Comparison of ENCODE assay signal across 11 mouse cellular contexts in genomic region chr4:13241628-13242479, GRCm38 (mm10).
DNase-seq lines count a peak whose midpoint lies in the region; ATAC-seq lines count a peak whose summit lies in the region.
"Had no signal": no experiment of that assay in that cellular context is flagged by ENCODE, and none has a peak within 500 bp of the region (broad histone marks: within the 10 kb centered on the region; RNA-seq: fewer than 3 reads in every experiment).

No protein-coding gene starts in this region.

- DNase-seq in liver: peak; percentile 38
- DNase-seq in liver, embryonic 11.5 days (ENCODE audit: low spot score): no peak
- no peak for DNase-seq in heart, embryonic 10.5 days (ENCODE audit: low spot score)
- DNase-seq in limb, embryonic 10.5 days (ENCODE audit: low spot score): peak; percentile 75
- DNase-seq in hindbrain, embryonic 14.5 days (ENCODE audit: low spot score): no peak
- DNase-seq in natural killer cell, adult 2 months (ENCODE audit: low spot score in 2 of 2): no peak
- no peak for DNase-seq in forebrain, embryonic 11.5 days (ENCODE audit: low spot score)
- DNase-seq: thymus, adult 18-20 months had no signal

- H3K4me3 ChIP-seq in liver, embryonic 11.5 days (ENCODE audit: low read depth, low read length): no peak overlapping the region
- no peak overlapping the region for H3K4me3 ChIP-seq in heart, embryonic 10.5 days
- H3K4me3 ChIP-seq in limb, embryonic 10.5 days: no peak overlapping the region
- H3K4me3 ChIP-seq in stomach, embryonic 15.5 days (replicated peaks): no peak overlapping the region
- H3K4me3 ChIP-seq in hindbrain, embryonic 14.5 days (replicated peaks; ENCODE audit: low read length): no peak overlapping the region
- H3K4me3 ChIP-seq in forebrain, embryonic 11.5 days (ENCODE audit: low read depth, low read length): no peak overlapping the region
- H3K4me3 ChIP-seq: hindbrain, embryonic 12.5 days had no signal

- H3K27me3 ChIP-seq in liver, embryonic 11.5 days (replicated peaks; ENCODE audit: control insufficient read depth, insufficient read depth, low read length): no peaks in the 10 kb centered on the region
- no peaks in the 10 kb centered on the region for H3K27me3 ChIP-seq in heart, embryonic 10.5 days (ENCODE audit: insufficient read depth, poor library complexity, severe bottlenecking)
- no peaks in the 10 kb centered on the region for H3K27me3 ChIP-seq in limb, embryonic 10.5 days (ENCODE audit: low read depth, poor library complexity, severe bottlenecking)
- no peaks in the 10 kb centered on the region for H3K27me3 ChIP-seq in stomach, embryonic 15.5 days (replicated peaks)
- no peaks in the 10 kb centered on the region for H3K27me3 ChIP-seq in hindbrain, embryonic 14.5 days (ENCODE audit: control insufficient read depth, insufficient read depth, low read length)
- no peaks in the 10 kb centered on the region for H3K27me3 ChIP-seq in forebrain, embryonic 11.5 days (ENCODE audit: control insufficient read depth, insufficient read depth, low read length)
- H3K27me3 ChIP-seq: hindbrain, embryonic 12.5 days had no signal

- H3K36me3 ChIP-seq in liver, embryonic 11.5 days (ENCODE audit: control insufficient read depth, insufficient read depth, low read length): no peaks in the 10 kb centered on the region
- no peaks in the 10 kb centered on the region for H3K36me3 ChIP-seq in heart, embryonic 10.5 days
- no peaks in the 10 kb centered on the region for H3K36me3 ChIP-seq in limb, embryonic 10.5 days
- H3K36me3 ChIP-seq in stomach, embryonic 15.5 days: no peaks in the 10 kb centered on the region
- no peaks in the 10 kb centered on the region for H3K36me3 ChIP-seq in hindbrain, embryonic 14.5 days (replicated peaks; ENCODE audit: control insufficient read depth, insufficient read depth)
- H3K36me3 ChIP-seq in forebrain, embryonic 11.5 days (ENCODE audit: control insufficient read depth, insufficient read depth, low read length): no peaks in the 10 kb centered on the region
- H3K36me3 ChIP-seq: hindbrain, embryonic 12.5 days had no signal

- peaks cover 3% of the 10 kb centered on the region; the same call in 1 of the 2 replicates for H3K4me1 ChIP-seq in liver, embryonic 11.5 days (replicated peaks; ENCODE audit: control insufficient read depth, insufficient read depth, low read length)
- H3K4me1 ChIP-seq in heart, embryonic 10.5 days: peaks cover 32% of the 10 kb centered on the region
- H3K4me1 ChIP-seq in limb, embryonic 10.5 days: peaks cover 46% of the 10 kb centered on the region
- H3K4me1 ChIP-seq in stomach, embryonic 15.5 days: 0 out of 2 replicates have a peak, but pooled peaks cover 2% of the 10 kb centered on the region
- peaks cover 15% of the 10 kb centered on the region; the same call in 1 of the 2 replicates for H3K4me1 ChIP-seq in hindbrain, embryonic 14.5 days (replicated peaks; ENCODE audit: control insufficient read depth, insufficient read depth, low read length)
- no peaks in the 10 kb centered on the region for H3K4me1 ChIP-seq in forebrain, embryonic 11.5 days (replicated peaks; ENCODE audit: control insufficient read depth, insufficient read depth, low read length)

- no peaks in the 10 kb centered on the region for H3K9me3 ChIP-seq in liver, embryonic 11.5 days (ENCODE audit: control insufficient read depth, low read length)
- no peaks in the 10 kb centered on the region for H3K9me3 ChIP-seq in heart, embryonic 10.5 days
- H3K9me3 ChIP-seq in limb, embryonic 10.5 days (replicated peaks): no peaks in the 10 kb centered on the region
- no peaks in the 10 kb centered on the region for H3K9me3 ChIP-seq in stomach, embryonic 15.5 days
- no peaks in the 10 kb centered on the region for H3K9me3 ChIP-seq in hindbrain, embryonic 14.5 days (ENCODE audit: control insufficient read depth, low read length)
- no peaks in the 10 kb centered on the region for H3K9me3 ChIP-seq in forebrain, embryonic 11.5 days (ENCODE audit: control insufficient read depth, low read length)
- H3K9me3 ChIP-seq: hindbrain, embryonic 12.5 days had no signal

- H3K9ac ChIP-seq in liver, embryonic 11.5 days (ENCODE audit: low read depth, low read length): no peak overlapping the region
- H3K9ac ChIP-seq in stomach, embryonic 15.5 days: no peak overlapping the region
- no peak overlapping the region for H3K9ac ChIP-seq in hindbrain, embryonic 14.5 days
- no peak overlapping the region for H3K9ac ChIP-seq in forebrain, embryonic 11.5 days (ENCODE audit: low read length)
- H3K9ac ChIP-seq: hindbrain, embryonic 12.5 days; liver, embryonic 14.5 days had no signal

- H3K27ac ChIP-seq in liver, embryonic 11.5 days (ENCODE audit: low read depth, low read length): no peak overlapping the region
- peak overlapping the region; percentile 74 for H3K27ac ChIP-seq in heart, embryonic 10.5 days
- H3K27ac ChIP-seq in limb, embryonic 10.5 days: peak overlapping the region; percentile 82
- H3K27ac ChIP-seq in stomach, embryonic 15.5 days: peak overlapping the region; percentile 78
- H3K27ac ChIP-seq in hindbrain, embryonic 14.5 days: no peak overlapping the region
- H3K27ac ChIP-seq in forebrain, embryonic 11.5 days (ENCODE audit: low read depth, low read length): no peak overlapping the region
- H3K27ac ChIP-seq: hindbrain, embryonic 12.5 days; liver, embryonic 14.5 days had no signal

- WGBS in liver, embryonic 11.5 days: 66% methylated on average over 21 of the region's 21 CpGs
- 70% methylated on average over 21 of the region's 21 CpGs for WGBS in heart, embryonic 10.5 days
- WGBS in limb, embryonic 10.5 days: 31% methylated on average over 21 of the region's 21 CpGs
- 39% methylated on average over 21 of the region's 21 CpGs for WGBS in stomach, embryonic 15.5 days
- 79% methylated on average over 21 of the region's 21 CpGs for WGBS in hindbrain, embryonic 14.5 days
- 84% methylated on average over 21 of the region's 21 CpGs for WGBS in forebrain, embryonic 11.5 days

- H3K4me2 ChIP-seq in liver, embryonic 11.5 days: no peak overlapping the region
- H3K4me2 ChIP-seq in stomach, embryonic 15.5 days: no peak overlapping the region
- H3K4me2 ChIP-seq in hindbrain, embryonic 14.5 days (replicated peaks): no peak overlapping the region
- no peak overlapping the region for H3K4me2 ChIP-seq in forebrain, embryonic 11.5 days (ENCODE audit: low read depth, low read length, severe bottlenecking)
- H3K4me2 ChIP-seq: hindbrain, embryonic 12.5 days had no signal

- ATAC-seq in liver, embryonic 11.5 days (replicated peaks; ENCODE audit: low FRiP score): no peak
- ATAC-seq in stomach, embryonic 15.5 days (ENCODE audit: insufficient read depth, low FRiP score, low read depth): peak; percentile 73; the same call in 1 of the 2 replicates
- no peak for ATAC-seq in hindbrain, embryonic 14.5 days (ENCODE audit: low FRiP score)
- ATAC-seq in forebrain, embryonic 11.5 days (replicated peaks; ENCODE audit: low FRiP score): no peak

Comparison
In these comparisons a context has a peak if more than half of its experiments do, and no peak if none do; other contexts are left out.
1. DNase-seq: peak in liver (single experiment) and limb, embryonic 10.5 days (single experiment); none in liver, embryonic 11.5 days (single experiment), heart, embryonic 10.5 days (single experiment), hindbrain, embryonic 14.5 days (single experiment), natural killer cell, adult 2 months (0 of 2) and forebrain, embryonic 11.5 days (single experiment).
2. H3K27ac ChIP-seq: peak in heart, embryonic 10.5 days (single experiment), limb, embryonic 10.5 days (single experiment) and stomach, embryonic 15.5 days (single experiment); none in liver, embryonic 11.5 days (single experiment), hindbrain, embryonic 14.5 days (single experiment) and forebrain, embryonic 11.5 days (single experiment).